Mouse (Mus musculus) thymus, postnatal 14 days (tissue): ENCODE data around the gene Slfnl1.

Experiments used
- DNase-seq: peaks from one replicate; pipeline ENCODE4 v3.0.0; 2021

Gene Slfnl1

DNA sequence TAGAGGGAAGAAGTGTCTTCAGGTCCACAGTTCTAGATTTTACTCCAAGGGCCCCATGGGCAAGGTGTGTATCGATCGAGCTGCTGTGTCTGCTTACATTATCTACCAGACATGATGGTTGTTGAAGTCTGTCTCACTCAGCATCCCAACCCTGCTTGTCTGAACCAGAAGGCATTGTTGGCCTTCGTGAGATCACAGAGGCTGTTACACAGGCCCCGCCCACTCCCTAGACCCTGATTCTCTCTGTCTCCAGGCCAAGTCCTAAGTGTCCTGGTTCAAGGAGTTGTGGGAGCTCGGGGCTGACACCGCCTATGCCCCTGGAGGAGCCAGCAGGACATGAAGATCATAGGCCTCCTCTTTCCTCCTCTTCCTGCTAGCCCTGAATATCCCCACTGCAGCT lies at the start of gene Slfnl1:
Gene Slfnl1 (plus strand): TSS at position 246 of the 400 bp plus-strand sequence.
- DNase-seq: no peak

DNA sequence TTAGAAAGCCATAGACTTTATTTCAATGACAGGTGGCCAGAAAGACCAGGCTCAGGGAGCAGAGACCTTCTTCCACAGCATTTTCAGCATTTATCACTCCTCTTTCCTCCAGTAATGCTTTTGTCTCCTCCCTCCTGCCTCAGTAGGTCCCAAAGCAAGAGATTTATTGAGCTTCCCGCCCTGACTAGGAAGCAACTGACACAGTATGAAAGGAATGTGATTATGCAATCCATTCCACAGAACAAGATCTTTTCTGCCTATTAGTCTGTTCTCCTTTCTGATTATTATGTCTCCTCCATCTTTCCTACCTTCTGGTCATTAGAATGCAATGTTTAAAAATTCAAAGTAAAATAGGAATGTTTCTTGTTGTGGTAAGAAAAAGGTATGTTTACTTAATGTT lies 44.3 kb upstream of the Slfnl1 start:
- no peak for DNase-seq

DNA sequence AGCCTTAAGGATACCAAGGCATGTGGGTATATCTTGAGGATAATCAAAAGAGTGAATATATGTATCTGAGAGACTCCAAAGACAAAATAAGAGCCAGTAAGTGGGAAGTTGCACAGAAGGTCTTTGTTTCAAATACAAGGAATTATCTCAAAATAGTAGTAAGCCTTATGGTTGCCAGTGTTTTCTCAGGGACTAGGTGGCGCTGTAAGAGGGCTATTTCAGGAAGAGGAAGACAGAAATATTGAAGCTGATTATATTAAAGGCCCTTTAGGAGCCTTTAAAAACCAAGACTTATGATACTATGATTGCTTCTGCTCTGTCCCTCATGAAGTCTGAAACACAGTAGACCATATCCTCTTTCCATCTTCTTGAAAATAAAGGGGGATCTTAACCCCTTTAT lies 25.1 kb upstream of the Slfnl1 start:
- no peak for DNase-seq

DNA sequence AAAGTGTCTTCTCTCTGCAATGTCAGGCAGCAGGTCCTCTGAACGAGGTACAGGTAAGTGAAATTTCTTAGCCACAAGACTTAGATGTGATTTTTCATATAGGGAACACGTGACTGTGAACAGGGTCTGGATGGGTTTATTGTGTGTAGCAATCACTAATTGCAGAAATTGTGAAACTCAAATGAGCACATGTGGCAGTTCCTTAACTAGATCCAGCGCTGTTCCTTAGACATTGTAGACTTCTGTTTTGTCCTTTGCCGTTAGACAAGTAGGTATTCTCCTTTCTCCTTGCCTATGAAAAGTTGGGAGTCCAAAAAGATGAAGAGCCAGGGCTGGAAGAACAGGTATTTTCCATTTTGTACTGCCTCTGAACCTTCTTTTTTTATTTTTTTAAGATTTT lies 20.8 kb upstream of the Slfnl1 start:
- no peak for DNase-seq

DNA sequence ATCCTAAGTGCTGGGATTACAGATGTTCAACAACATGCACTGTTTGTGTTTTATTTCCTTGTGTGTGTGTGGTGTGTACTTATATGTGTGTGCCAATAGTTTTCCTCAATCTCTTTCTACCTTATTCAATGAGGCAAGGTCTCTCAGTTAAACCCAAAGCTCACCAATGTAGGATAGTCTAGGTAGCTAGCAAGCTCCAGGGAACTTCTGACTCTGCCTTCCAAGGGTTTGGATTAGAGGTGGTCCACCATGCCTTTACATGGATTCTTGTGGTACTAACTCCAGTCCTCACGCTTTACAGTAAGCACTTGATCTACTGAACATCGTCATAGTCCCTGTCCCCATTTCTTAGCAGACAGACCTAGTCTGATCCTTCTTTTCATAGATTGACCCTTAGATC lies 17.7 kb upstream of the Slfnl1 start:
- DNase-seq: no peak

DNA sequence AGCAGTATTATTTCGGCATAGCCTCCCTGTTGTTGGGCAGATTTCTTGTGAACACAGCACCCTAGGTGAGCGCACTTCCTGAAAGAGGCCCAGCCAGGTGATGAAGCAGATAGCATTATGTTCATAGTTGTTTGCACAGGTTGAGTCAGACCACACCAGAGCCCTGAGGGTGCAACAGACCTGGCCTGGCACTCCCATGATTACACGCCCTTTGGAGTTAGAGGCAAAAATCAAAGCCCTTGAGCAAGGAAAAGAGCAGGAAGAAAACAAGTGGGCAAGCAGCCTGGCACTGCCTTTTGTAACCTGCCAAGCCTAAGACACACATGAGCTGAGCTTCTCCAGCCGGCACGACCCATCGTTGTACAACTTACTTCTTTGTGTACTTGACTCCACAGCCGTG lies 15.5 kb upstream of the Slfnl1 start:
- no peak for DNase-seq

DNA sequence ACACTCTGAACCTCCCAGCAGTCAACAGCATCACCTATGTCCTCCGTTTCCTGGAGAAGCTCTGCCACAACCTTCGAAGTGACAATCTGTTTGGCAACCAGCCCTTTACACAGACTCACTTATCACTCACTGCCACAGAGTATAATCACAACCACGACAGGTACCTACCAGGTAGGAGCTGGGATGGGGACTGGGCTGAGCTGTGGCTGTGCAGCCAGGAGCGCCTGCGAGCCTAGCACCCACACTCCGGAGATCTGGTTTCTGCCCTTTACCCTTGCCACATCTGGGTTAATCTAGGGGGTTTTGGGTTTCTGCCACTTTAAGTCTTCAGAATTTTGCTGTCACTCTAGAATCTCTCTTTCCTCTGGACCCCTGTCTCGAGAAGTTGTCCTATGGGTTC lies 15.1 kb upstream of the Slfnl1 start:
- DNase-seq: no peak

DNA sequence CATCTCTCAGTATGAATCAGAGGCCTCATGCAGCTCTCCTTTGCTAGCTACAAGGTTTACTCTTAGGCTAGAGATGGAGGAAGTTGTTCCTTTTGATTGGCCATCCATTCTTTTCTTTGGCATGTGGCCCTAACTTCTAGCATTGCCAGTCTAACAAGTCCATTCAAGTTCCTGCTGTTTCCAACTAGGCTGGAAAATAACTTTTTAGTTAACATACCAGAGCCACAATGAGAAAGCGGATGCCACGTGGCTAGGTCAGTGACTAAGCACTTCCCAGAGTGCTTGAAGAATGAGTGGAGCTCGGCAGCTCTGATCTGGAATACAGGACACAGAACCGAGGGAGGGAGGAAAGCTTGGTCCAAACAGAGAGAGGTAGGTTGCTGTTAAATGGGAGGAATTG lies 14.7 kb upstream of the Slfnl1 start:
- no peak for DNase-seq

DNA sequence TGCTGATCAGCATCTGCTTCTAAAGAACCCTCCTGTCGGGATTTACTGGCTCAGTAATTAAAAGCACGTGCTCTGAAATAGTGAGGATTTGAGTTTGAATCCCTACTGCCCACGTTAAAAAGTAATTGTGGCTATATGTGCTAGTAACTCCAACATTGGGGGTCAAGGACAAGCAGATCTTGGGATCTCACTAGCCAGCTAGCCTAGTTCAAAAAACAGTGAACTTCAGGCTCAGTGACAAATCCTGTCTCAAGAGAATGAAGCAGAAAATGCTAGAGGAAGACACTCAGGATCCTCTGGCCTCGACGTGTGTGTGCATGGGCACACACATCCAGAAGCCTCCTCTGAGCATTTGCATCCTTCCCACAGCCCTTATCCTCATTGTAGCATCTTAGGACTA lies 10.3 kb upstream of the Slfnl1 start:
- no peak for DNase-seq

DNA sequence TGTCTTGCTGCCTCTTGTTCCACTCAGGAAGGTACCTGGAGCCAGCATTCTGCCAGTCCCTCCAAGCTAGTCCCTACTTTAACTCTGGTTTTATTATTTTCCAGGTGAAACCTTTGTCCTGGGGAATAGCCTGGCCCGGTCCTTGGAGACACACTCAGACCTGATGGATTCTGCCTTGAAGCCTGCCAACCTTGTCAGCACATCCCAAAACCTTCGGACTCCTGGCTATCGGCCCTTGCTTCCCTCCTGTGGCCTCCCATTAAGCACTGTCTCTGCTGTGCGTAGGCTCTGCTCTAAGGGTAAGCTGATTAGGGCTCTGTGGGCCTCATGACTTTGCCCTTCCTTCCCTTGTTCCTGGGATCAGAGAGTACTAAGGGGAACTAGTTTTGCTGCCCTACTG lies 9.7 kb upstream of the Slfnl1 start:
- no peak for DNase-seq

DNA sequence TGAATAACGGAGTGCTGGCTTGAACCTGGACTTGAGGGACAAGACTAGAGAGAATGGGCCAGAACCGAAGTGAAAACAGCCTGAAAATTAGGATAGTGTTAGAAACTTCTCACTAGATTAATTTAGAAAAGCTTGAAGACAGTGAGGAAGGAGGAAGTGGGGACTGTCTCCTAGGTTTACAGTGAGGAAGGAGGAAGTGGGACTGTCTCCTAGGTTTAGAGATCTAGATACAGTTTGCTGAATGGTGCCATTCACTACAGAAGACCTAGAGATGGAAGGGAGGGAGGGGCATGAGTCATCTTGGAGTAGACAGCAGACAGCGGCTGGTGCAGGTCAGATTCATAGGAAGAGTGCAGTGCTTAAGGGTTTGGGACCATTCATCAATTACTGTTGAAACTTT lies 8.9 kb upstream of the Slfnl1 start:
- DNase-seq: no peak

DNA sequence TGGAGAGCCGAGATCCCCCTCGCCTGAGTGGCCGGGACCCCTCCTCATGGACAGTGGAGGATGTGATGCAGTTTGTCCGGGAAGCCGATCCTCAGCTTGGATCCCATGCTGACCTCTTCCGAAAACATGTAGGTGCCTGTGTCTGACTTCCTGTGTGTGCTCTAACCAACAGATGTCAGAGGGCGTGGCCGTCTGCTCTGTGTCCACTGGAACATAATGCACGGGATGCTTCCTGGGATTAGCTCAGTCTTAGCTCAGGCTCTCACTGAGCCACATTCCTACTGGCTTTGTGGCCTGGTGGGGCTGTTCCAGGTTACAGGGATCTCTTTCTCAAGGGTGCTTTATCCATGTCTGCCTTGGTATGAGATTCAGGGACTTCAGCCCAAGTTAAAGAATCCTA lies 3.9 kb upstream of the Slfnl1 start:
- no peak for DNase-seq

DNA sequence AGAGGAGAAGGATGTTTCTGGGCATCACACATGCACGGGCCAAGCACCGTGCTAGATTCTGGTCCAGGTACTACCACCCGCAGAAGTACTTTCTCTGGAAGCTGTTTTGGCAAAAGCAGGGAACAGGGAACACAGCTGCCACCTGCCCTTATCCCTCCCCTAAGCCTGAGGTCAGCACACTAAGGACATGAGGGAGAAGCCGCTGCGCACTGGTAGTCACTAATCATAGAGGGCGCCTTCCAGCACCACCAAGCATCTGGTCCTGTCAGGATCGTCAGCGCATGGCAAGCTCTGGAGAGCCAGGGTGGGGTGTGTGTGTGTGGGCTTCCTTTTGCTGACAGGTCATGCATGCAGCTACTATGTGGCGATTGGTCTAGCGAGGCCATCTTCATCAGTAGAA lies 6.6 kb downstream of the Slfnl1 start:
- DNase-seq: no peak

DNA sequence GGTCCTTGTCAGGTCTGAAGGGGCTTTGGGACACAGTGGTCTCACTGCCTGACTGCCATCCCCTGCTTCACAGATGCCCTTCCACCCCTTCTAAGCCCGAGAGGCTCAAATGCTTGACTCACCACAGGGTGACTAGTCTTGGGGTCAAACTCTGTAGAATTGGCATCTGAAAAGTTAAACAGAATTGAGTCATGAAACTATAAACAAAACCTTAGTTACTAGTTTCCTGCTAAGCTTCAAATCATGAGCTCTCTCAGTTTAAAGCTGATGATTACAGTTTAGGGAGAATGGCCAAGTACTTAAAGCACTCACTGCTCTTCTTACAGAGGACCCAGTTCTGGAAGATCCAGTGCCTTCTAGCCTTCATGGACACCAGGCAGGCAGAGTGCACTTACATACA lies 12.9 kb downstream of the Slfnl1 start:
- DNase-seq: no peak

DNA sequence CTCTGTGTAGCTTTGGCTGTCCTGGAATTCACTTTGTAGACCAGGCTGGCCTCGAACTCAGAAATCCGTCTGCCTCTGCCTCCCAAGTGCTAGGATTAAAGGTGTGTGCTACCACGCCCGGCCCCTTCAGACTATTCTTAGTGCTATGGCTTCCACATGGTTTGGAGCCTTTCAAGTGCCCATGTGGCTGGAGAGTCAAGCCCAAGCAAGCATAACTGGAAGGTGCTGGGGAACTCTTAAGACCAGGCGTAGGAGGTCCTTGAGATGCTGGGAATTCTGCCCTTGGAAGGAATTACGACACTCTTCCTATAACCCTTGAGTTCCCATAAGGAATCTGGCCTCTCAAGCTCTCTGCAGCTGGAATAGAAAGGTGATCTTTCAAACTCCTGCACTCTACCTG lies 24.6 kb downstream of the Slfnl1 start:
- no peak for DNase-seq

DNA sequence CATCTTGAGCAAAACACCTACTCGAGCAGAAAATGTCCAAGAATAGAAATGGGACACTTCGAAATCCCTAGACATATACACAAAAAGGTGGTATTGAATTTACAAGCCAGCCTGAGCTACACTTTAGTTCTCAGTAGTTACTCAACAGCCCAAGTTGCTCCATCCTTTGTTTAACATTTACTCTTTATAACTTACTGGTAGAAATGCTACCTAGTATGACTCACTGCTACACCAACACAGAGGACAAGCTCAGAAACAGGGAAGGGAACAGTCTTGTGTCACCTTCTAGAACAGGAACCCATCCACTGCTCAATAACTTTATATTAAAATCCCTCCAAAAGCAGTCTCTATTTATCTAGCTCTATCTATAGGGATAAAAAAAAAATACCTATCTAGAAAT lies 33.7 kb downstream of the Slfnl1 start:
- DNase-seq: no peak

DNA sequence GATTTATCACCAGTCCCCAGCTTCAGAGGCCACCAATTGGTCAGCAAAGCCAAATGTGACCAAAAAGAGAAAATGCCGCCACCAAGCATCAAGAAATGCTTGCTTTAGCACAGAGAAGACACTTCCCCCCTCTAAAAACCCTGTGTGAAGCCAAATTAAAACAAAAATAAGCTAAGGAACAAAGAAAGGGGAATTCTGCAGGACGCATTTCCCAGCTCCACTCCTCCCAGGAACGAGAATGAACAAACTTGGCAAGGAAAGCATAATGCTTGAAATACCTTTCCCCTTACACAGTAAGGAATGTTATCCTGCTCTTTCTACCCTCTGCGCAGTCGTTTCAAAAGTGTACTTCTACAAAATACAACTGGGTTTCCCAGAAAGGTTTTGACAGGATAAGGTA lies 36.0 kb downstream of the Slfnl1 start:
- no peak for DNase-seq

DNA sequence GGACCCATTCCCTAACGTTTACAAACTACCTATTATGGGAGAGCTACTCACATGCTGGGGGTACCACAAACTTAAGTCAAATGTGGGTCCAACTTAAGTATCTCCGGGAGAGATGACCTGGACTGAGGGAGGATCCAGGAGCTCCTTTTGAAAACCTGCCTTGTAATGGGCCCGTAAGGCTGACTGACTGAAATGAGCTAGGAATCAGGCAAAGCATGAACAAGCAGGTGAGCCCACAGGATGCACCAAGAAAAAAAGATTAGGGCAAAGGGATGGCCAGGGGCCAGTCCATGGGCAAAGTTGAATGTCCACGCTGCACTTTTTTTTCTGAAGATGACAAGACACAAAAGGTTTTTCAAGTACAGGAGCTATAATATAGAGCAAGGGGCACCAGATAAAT lies 37.0 kb downstream of the Slfnl1 start:
- no peak for DNase-seq

DNA sequence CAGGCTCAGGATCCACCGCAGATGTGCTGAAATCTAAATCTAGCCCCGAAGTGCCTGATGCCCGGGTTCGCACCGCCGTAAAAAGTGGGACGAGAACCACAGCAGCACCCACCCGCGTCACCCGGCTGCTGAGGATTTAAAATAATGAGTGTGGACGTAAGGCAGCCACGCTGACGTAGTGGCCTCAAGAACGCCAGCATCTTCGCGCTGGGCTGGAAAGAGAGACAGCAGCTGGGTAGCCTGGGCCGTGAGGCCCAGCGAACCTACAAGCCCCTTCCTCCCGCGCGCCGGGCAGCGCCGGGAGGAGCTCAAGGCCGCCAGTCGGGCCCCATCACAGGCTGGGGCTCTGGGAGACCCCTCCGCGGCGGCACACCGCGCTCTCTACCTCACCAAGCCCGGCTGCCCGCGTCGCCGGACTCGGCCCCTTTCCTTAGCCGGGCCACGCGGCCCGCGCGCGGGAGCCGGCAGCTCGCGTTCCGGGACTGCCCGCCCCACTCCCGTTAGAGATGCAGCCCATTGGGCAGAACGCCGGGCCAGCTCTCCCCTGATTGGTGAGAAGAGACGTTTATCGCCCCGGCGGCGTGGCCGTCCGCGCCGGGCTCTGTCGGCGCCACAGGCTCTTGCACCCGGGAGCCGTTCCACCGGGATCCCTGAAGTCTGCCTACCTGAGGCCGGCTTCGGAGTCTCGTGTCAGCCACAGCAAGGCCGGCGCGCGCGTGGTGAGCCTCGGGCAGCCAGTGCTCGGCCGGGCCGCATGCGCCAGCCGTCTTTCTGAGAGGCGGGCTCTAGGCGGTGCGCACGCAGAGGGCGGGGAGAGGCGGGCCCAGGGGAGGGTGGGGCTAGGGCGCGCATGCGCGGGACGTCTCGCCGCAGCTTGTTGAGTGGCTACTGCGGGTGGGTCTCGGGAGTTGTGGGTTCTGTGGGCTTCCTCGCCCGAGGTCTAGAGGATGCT lies 37.7 kb downstream of the Slfnl1 start, which contains the start of gene Ctps:
Gene Ctps (minus strand): TSS at position 791 of the 952 bp plus-strand sequence.
- peak; percentile 95 for DNase-seq

DNA sequence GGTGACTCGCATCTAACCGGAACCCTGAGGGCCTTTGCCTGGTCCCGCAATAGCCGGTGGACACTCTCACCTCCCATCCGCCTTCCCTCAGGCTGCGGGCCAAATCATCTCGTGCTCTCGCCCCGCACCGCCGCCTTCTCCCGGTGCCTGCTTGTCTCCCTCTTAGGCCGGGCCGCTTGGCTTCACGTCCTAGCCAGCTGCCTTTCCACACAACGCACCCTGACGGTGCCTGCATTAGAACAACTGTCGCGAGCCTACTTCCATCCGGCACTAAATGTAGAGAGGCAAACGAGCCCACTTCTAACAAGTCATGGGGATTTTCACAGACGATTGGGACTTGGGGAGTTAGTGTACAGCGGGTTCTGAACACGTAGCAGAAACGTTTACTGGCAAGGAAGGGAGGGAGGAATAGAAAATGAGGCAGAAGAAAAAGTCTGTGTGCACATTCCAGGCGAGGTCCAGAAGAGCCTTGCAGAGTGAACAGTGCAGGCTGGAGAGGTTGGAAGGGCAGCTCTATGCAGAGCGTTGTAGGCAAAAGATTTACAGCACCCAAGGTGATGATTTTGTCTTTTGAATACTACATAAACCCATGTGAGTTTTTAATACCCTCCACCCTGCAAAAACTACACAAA lies 38.5 kb downstream of the Slfnl1 start:
- no peak for DNase-seq

DNA sequence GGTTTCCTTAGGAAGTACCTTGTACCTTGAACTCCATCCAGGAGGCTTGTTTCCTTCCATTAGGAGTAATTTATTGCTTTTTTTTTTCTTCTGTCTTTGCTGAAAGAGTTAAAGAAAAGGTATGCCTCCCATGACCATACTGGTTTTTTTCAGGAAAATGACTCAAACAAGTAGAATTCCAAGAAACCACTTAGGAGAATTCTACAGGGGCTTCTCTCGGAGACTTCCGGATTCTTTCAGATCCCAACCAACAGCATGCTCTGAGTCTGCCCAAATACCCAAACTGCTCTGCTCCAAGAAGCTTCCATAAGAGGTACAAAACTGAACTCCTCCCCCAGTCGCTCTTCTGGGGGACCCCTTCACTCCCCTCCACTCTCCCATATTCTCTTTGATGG lies 39.0 kb downstream of the Slfnl1 start:
- DNase-seq: no peak

DNA sequence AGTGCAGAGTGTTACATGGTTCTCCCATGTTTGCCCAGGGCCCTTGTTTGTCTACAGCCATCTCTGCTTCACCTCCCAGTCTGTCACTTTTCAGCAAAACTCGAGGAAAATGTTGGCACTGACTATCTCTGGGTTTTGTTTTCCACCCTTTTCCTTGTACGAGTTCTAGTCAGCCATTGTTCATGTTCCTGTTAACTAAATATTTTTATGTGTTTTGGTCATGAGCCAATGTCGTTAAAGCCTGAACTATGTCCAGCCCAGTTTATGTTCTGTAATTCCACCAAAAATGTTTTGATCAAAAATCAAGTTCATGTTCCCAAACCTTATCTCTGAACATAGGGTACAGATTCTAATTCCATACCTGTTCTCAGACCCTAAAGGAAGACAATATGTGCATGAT lies 39.7 kb downstream of the Slfnl1 start:
- DNase-seq: no peak

DNA sequence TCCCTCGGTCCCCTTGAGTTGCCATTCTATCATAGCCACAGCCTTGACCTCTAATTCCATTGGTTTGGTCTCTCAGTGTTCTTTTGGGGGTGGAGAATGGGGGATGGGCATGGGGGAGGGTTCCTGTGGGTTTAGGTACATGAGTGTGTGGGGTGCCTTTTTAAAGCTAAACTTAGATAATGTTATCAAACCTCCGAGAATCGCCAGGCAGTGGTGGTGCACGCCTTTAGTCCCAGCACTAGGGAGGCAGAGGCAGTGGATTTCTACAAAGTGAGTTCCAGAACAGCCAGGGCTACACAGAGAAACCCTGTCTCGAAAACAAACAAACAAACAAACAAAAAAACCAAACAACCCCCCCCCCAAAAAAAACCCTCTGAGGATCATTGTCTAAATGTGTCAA lies 48.9 kb downstream of the Slfnl1 start:
- no peak for DNase-seq

DNA sequence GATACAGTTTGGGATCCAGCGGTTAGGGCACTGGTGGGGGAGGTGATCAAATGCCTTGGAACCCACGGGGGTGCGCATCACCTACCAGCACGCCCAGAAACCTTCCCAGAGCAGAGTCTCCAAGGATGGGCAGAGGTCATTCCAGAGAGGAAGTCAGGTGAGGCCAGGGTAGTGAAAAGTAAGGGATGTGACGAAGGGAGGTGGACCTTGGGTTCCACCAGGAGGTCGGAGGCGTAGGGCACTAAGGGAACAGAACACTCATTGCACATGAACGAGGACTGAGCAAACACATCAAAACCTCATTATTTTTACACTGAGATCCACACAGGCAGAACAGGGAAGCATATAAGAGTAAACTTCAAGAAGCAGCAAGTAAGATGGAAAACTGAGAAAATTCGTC lies 49.7 kb downstream of the Slfnl1 start:
- no peak for DNase-seq
